Mouse (Mus musculus): ENCODE data around the gene Arl5c. TPM values are rescaled to one million over a fixed set of nuclear protein-coding genes. Genes with fewer than 3 reads are reported as not detected.
"Not testable (repeated sequence)": the region's sequence is repeated elsewhere in the genome, so short reads cannot be mapped to it uniquely, and the experiment has no call there.

Arl5c gene
- polyA plus RNA-seq, 1 experiment from 2014 or later: 31.2 TPM

- H3K9me3 ChIP-seq (ENCODE audit: control insufficient read depth, low read length); H3K4me3 ChIP-seq (ENCODE audit: low read depth, low read length); ATAC-seq (replicated peaks; ENCODE audit: low FRiP score); H3K36me3 ChIP-seq (ENCODE audit: control insufficient read depth, insufficient read depth, low read length); DNase-seq (ENCODE audit: low spot score); H3K4me1 ChIP-seq (replicated peaks; ENCODE audit: control insufficient read depth, insufficient read depth, low read length); H3K4me2 ChIP-seq; H3K9ac ChIP-seq (ENCODE audit: low read depth, low read length); H3K27me3 ChIP-seq (replicated peaks; ENCODE audit: control insufficient read depth, insufficient read depth, low read length); H3K27ac ChIP-seq (ENCODE audit: low read depth, low read length): not testable (repeated sequence)
- 88% methylated on average over 7 of the region's 7 CpGs for WGBS
Measured at GRCm38 (mm10) chr11:97945738-97946289, 50.2 kb downstream of the Arl5c start.

GRCm38 (mm10) chr11:97945031-97945430 is 51.0 kb downstream of the Arl5c start:
- 85% methylated on average over 10 of the region's 10 CpGs for WGBS
- H3K9ac ChIP-seq (ENCODE audit: low read depth, low read length): no peak overlapping the region
- no peak overlapping the region for H3K4me3 ChIP-seq (ENCODE audit: low read depth, low read length)
- DNase-seq (ENCODE audit: low spot score) (no peak), ATAC-seq (replicated peaks; ENCODE audit: low FRiP score) (no peak)
- H3K4me2 ChIP-seq: no peak overlapping the region
- H3K4me1 ChIP-seq (replicated peaks; ENCODE audit: control insufficient read depth, insufficient read depth, low read length): peaks cover 8% of the 10 kb centered on the region
- H3K27me3 ChIP-seq (replicated peaks; ENCODE audit: control insufficient read depth, insufficient read depth, low read length): no peaks in the 10 kb centered on the region
- no peak overlapping the region for H3K27ac ChIP-seq (ENCODE audit: low read depth, low read length)
- no peaks in the 10 kb centered on the region for H3K36me3 ChIP-seq (ENCODE audit: control insufficient read depth, insufficient read depth, low read length)
- H3K9me3 ChIP-seq (ENCODE audit: control insufficient read depth, low read length): no peaks in the 10 kb centered on the region

GRCm38 (mm10) chr11:97943256-97943655 is 52.7 kb downstream of the Arl5c start:
- Histone ChIP-seq H3K4me1 (replicated peaks; ENCODE audit: control insufficient read depth, insufficient read depth, low read length) (no peaks in the 10 kb centered on the region), H3K9me3 (ENCODE audit: control insufficient read depth, low read length) (no peaks in the 10 kb centered on the region), H3K27me3 (replicated peaks; ENCODE audit: control insufficient read depth, insufficient read depth, low read length) (no peaks in the 10 kb centered on the region; the same call in 1 of the 2 replicates), H3K4me2 (no peak overlapping the region), H3K27ac (ENCODE audit: low read depth, low read length) (no peak overlapping the region), H3K4me3 (ENCODE audit: low read depth, low read length) (no peak overlapping the region), H3K36me3 (ENCODE audit: control insufficient read depth, insufficient read depth, low read length) (no peaks in the 10 kb centered on the region), H3K9ac (ENCODE audit: low read depth, low read length) (no peak overlapping the region)
- 73% methylated on average over 5 of the region's 5 CpGs for WGBS
- ATAC-seq (replicated peaks; ENCODE audit: low FRiP score): no peak
- no peak for DNase-seq (ENCODE audit: low spot score)

GRCm38 (mm10) chr11:97942420-97943111 is 53.4 kb downstream of the Arl5c start:
- Histone ChIP-seq H3K4me1 (replicated peaks; ENCODE audit: control insufficient read depth, insufficient read depth, low read length) (no peaks in the 10 kb centered on the region), H3K4me3 (ENCODE audit: low read depth, low read length) (no peak overlapping the region), H3K9ac (ENCODE audit: low read depth, low read length) (no peak overlapping the region), H3K27ac (ENCODE audit: low read depth, low read length) (no peak overlapping the region), H3K36me3 (ENCODE audit: control insufficient read depth, insufficient read depth, low read length) (no peaks in the 10 kb centered on the region), H3K4me2 (no peak overlapping the region), H3K9me3 (ENCODE audit: control insufficient read depth, low read length) (no peaks in the 10 kb centered on the region), H3K27me3 (replicated peaks; ENCODE audit: control insufficient read depth, insufficient read depth, low read length) (no peaks in the 10 kb centered on the region; the same call in 1 of the 2 replicates)
- no peak for ATAC-seq (replicated peaks; ENCODE audit: low FRiP score)
- WGBS: 66% methylated on average over 15 of the region's 15 CpGs
- no peak for DNase-seq (ENCODE audit: low spot score)

Small RNAs within 50 kb of the gene (microRNA-seq; reads per million reads assigned to microRNA genes)
- gene Gm22461 (ENCODE audit: borderline number of aligned reads) (not detected), gene Gm27597 (ENCODE audit: borderline number of aligned reads) (not detected)

Other genes starting within 250 kb of the Arl5c start
- gene Cwc25, start 229.6 kb downstream of the Arl5c start, polyA plus RNA-seq (2014; fragmentation: Nextera tagmentation; extraction: Ambion mirVana): 12.9 and 13.1 TPM in 2 replicates
- gene 1700001P01Rik, start 220.3 kb downstream of the Arl5c start, polyA plus RNA-seq (2014; fragmentation: Nextera tagmentation; extraction: Ambion mirVana): 0.64 TPM in 1 of 2 replicates, not detected in the other
- gene Rpl23, start 213.7 kb downstream of the Arl5c start, polyA plus RNA-seq (2014; fragmentation: Nextera tagmentation; extraction: Ambion mirVana): 756 and 842 TPM in 2 replicates
- gene Lasp1, start 197.2 kb downstream of the Arl5c start, polyA plus RNA-seq (2014; fragmentation: Nextera tagmentation; extraction: Ambion mirVana): 54.7 and 55.3 TPM in 2 replicates
- gene B230217C12Rik, start 155.4 kb downstream of the Arl5c start, polyA plus RNA-seq (2014; fragmentation: Nextera tagmentation; extraction: Ambion mirVana): 3.7 and 5.4 TPM in 2 replicates
- 1.1 TPM in 2 replicates for gene Fbxo47, start 112.0 kb downstream of the Arl5c start, polyA plus RNA-seq (2014; fragmentation: Nextera tagmentation; extraction: Ambion mirVana)
- gene Plxdc1, start 9.7 kb downstream of the Arl5c start, polyA plus RNA-seq (2014; fragmentation: Nextera tagmentation; extraction: Ambion mirVana): 0.47 and 0.77 TPM in 2 replicates
- 2.1 and 2.2 TPM in 2 replicates for gene Cacnb1, start 26.9 kb upstream of the Arl5c start, polyA plus RNA-seq (2014; fragmentation: Nextera tagmentation; extraction: Ambion mirVana)
- 1,333 and 1,422 TPM in 2 replicates for gene Rpl19, start 30.5 kb upstream of the Arl5c start, polyA plus RNA-seq (2014; fragmentation: Nextera tagmentation; extraction: Ambion mirVana)
- gene Stac2, start 57.3 kb upstream of the Arl5c start, polyA plus RNA-seq (2014; fragmentation: Nextera tagmentation; extraction: Ambion mirVana): 0.22 and 0.43 TPM in 2 replicates
- 10.8 and 13.8 TPM in 2 replicates for gene Fbxl20, start 154.2 kb upstream of the Arl5c start, polyA plus RNA-seq (2014; fragmentation: Nextera tagmentation; extraction: Ambion mirVana)
- gene Med1, start 197.1 kb upstream of the Arl5c start, polyA plus RNA-seq (2014; fragmentation: Nextera tagmentation; extraction: Ambion mirVana): 61.1 and 61.4 TPM in 2 replicates
- 9.8 and 13.5 TPM in 2 replicates for gene Cdk12, start 206.9 kb upstream of the Arl5c start, polyA plus RNA-seq (2014; fragmentation: Nextera tagmentation; extraction: Ambion mirVana)